Mouse (Mus musculus): ENCODE data around the gene Taf10.
"Not testable (repeated sequence)": the region's sequence is repeated elsewhere in the genome, so short reads cannot be mapped to it uniquely, and the experiment has no call there.

The Taf10 gene

GRCm38 (mm10) chr7:105752716-105753115 lies 8.6 kb upstream of the Taf10 start:
- DNase-seq (ENCODE audit: low spot score in 2 of 2), result no peak

DNA sequence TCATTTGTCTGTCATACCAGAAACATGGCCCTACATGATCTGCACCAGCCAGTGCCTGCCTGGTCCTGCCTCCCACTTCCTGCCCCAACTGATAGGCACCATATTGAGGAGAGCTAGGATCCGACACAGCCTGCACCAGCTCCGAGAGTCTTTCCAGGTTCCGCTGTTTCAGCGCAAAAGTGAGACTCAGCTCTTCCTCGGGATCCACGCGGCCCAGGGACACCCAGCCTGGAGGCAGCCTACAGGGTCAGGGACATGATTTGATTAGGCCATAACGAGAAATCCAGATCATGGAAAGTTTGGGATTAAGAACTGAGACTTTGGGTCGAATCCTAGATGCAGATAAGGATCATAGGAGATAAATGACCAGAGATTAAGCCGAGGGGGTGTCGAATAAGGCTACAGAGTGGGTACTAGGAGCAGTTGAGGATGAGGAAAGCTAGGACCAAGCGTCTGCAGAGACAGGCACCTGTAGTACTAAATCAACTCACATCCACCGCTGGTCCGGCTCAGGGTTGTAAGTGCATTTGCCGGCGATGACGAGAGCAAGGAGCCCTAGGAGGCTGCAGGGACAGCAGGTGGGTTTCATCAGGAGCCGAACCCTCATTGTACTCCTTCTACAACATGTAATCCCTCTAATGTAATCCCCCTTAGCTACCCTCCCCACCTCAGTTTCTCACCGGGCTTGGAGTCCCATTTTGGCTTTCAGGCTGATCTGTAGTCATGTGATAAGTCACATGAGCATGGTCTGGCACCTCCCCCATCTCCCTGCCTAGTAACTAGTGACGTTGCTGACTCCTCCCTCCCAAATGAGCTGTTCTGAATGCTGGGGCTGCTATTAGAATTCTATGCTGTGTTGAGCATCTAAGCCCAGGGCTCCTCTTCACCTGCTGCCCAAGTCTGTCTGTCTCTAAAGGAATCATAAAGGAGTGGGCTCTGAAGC lies 7.6 kb upstream of the Taf10 start, which contains the start of gene Tpp1:
Gene Tpp1 (minus strand): TSS at position 745 of the 943 bp plus-strand sequence.
- peak; percentile 81 to 89 for DNase-seq (ENCODE audit: low spot score in 2 of 2)

- no peak for DNase-seq (ENCODE audit: low spot score in 2 of 2)
Observed at GRCm38 (mm10) chr7:105747776-105748175, 3.6 kb upstream of the Taf10 start.

GRCm38 (mm10) chr7:105743246-105743925 lies 775 bp downstream of the Taf10 start:
- not testable (repeated sequence) for DNase-seq (ENCODE audit: low spot score in 2 of 2)

GRCm38 (mm10) chr7:105742539-105743215 lies 1.5 kb downstream of the Taf10 start:
- DNase-seq (ENCODE audit: low spot score in 2 of 2), result not testable (repeated sequence)

- DNase-seq (ENCODE audit: low spot score in 2 of 2), result no peak
Observed at GRCm38 (mm10) chr7:105741978-105742377, 2.2 kb downstream of the Taf10 start.

DNA sequence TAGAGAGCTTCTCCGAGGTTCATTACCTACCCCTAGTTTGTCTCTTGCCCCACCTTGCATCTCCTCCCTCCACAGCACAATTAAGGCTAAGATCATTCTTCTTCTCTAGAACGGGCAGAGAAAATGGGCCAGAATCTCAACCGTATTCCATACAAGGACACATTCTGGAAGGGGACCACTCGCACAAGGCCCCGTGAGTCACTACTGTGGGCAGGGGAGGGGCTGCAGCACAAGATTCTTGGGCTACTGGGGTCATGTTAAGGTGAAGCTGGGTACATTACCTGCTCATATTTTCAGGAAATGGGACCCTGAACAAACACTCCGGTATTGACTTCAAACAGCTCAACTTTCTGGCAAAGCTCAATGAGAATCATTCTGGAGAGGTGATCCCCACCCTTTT lies 3.3 kb downstream of the Taf10 start:
- DNase-seq (ENCODE audit: low spot score in 2 of 2), result peak in 1 of 2 experiments; percentile 0

DNA sequence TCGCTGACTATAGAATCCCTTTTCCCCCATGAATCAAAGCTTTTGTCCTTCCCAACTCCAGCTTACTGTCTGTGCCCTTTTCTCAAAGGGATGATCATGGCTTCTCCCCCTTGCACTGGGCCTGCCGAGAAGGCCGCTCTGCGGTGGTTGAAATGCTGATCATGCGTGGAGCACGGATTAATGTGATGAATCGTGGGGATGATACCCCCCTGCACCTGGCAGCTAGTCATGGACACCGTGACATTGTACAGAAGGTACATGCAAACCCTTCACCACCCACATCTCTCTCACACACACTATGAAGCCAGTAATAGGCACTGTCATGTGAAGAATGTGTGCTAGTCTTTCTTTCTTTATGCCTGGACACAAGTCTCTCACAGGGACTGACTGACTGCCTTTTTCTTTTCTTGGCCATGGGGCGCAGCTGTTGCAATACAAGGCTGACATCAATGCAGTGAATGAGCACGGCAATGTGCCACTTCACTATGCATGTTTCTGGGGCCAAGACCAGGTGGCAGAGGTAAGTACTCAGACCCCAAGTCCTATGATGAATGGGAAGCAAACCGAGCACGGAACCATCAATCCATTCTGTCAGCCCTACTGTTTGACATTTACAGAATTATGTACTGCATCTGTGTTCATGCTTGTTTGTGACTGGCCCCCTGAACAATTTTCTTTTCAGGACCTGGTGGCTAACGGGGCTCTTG lies 3.9 kb downstream of the Taf10 start:
- no peak for DNase-seq (ENCODE audit: low spot score in 2 of 2)

GRCm38 (mm10) chr7:105738948-105739347 lies 5.2 kb downstream of the Taf10 start:
- DNase-seq (ENCODE audit: low spot score in 2 of 2), result no peak

- no peak for DNase-seq (ENCODE audit: low spot score in 2 of 2)
Observed at GRCm38 (mm10) chr7:105738286-105738685, 5.9 kb downstream of the Taf10 start.

GRCm38 (mm10) chr7:105737648-105738047 lies 6.5 kb downstream of the Taf10 start:
- no peak for DNase-seq (ENCODE audit: low spot score in 2 of 2)

DNA sequence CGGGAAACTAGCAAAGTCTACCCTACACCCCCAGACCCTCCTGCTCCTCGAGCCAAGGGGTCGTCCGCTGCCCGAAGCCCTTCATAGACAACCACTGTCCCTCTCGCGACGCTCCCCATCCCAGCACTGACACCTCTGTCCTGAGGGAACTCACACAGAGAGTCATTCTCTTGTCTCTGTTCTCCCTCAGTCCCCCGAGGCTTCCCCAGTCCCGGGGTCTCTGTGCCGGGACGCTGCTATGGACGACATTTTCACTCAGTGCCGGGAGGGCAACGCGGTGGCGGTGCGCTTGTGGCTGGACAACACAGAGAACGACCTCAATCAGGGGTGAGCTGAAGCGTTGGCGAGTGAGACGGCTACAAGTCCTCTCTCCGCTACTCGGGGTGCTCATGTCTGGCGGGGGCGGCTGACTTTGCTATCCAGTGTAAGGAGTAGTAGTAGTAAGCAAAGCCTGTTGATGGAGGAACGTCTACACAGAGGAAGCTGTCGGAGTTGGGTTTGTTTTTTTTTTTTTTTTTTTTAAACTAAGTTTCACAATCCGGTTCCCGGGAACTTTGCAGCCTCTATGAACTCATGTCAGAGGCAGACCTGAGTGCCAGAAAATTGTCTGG lies 7.1 kb downstream of the Taf10 start, which contains the start of gene Rrp8:
Gene Rrp8 (minus strand): TSS at position 475 of the 611 bp plus-strand sequence.
- DNase-seq (ENCODE audit: low spot score in 2 of 2), result no peak

GRCm38 (mm10) chr7:105736264-105736901 lies 7.8 kb downstream of the Taf10 start, which contains the start of gene Ilk:
TSS of gene Ilk (plus strand) at chr7:105736592.
- peak; percentile 83 to 86 for DNase-seq (ENCODE audit: low spot score in 2 of 2)

- not testable (repeated sequence) for DNase-seq (ENCODE audit: low spot score in 2 of 2)
Observed at GRCm38 (mm10) chr7:105735464-105735863, 8.7 kb downstream of the Taf10 start.

- no peak for DNase-seq (ENCODE audit: low spot score in 2 of 2)
Observed at GRCm38 (mm10) chr7:105734826-105735225, 9.3 kb downstream of the Taf10 start.

DNA sequence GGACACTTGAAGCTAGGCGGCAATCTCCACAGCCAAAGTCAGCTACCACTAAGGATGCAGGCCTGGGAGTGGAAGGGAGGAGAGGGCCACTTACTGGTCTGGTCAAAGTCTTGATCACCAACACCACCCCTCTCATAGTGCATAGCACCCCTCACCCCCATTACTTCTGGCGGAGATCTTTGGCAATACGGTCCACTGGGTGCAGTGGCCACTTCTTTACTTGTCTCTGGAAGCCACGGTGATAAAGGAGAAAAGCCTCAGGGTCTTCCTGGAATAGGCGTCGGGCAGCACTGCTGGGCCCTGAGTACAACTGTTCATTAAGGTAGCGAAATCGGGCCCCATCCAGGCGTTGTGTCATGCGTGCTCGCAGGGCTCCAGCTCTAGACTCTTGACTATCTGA lies 10.3 kb downstream of the Taf10 start:
- DNase-seq (ENCODE audit: low spot score in 2 of 2), result no peak

- no peak for DNase-seq (ENCODE audit: low spot score in 2 of 2)
Observed at GRCm38 (mm10) chr7:105728701-105729428, 15.3 kb downstream of the Taf10 start.

DNA sequence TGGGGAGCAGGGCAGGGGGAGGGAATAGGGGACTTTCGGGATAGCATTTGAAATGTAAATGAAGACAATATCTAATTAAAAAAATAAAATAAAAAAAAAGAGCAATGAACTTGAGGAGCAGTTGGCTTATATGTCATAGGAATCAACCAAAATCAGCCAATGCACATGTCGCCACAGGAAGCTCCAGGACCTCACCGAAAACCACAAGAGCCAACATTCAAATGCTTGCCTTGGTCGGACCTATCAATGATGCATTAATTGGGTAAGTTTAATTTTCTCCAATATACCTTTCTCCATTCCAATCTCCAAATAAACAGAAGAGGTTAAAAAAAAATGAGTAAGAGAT lies 17.2 kb downstream of the Taf10 start:
- DNase-seq (ENCODE audit: low spot score in 2 of 2), result no peak

GRCm38 (mm10) chr7:105726144-105726979 lies 17.8 kb downstream of the Taf10 start:
- no peak for DNase-seq (ENCODE audit: low spot score in 2 of 2)

All from frontal cortex, postnatal 25 days (tissue).